Mouse (Mus musculus) bone marrow, adult 2 months (tissue): ENCODE measurements around the gene Cnnm2.

Experiments
- CTCF ChIP-seq: fragments of 200-500 bp; IDR thresholded peaks from 2 replicates; pipeline ENCODE4 v1.5.1; 2011; ENCODE audit warnings: low read length, control low read depth; ENCODE audit not compliant: control insufficient read depth, insufficient read depth
- POLR2A ChIP-seq: fragments of 200-500 bp; IDR thresholded peaks from 2 replicates; pipeline ENCODE4 v1.6.1; 2011; ENCODE audit warnings: low read depth, mild to moderate bottlenecking, control low read depth, low read length, borderline replicate concordance; ENCODE audit not compliant: control insufficient read depth

DNA sequence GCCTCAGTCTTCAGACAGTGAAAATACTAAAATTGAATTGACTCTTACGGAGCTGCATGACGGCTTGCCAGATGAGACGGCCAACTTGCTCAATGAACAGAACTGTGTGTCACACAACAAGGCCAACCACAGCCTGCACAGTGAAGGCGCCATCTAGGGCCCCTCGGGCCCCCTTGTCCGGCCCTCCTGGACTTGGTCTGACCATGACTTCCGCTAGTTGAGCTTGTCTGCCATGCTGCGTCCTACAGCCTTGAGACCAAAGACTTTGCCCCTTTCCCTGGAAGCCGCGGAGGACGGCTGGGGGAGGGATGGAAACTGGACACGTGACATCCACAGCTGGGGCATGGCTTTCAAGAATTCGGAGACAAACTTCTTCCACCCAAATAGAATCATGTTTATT is 116.5 kb downstream of the Cnnm2 start:
- TF ChIP-seq POLR2A (no peak), CTCF (no peak)
